Mouse (Mus musculus): ENCODE data around the gene Gm11983. TPM values are rescaled to one million over a fixed set of nuclear protein-coding genes. Genes with fewer than 3 reads are reported as not detected.

Gene Gm11983
- total and polyA plus RNA-seq, 2 experiments from 2014 or later = not detected

- Histone ChIP-seq H3K27me3 (ENCODE audit: insufficient read depth, low read length) (no peaks in the 10 kb centered on the region), H3K9ac (no peak overlapping the region), H3K4me1 (ENCODE audit: insufficient read depth) (no peaks in the 10 kb centered on the region), H3K4me3 (ENCODE audit: low read depth, low read length) (no peak overlapping the region), H3K9me3 (ENCODE audit: low read length) (no peaks in the 10 kb centered on the region), H3K36me3 (ENCODE audit: insufficient read depth) (no peaks in the 10 kb centered on the region), H3K4me2 (ENCODE audit: low read depth) (no peak overlapping the region), H3K27ac (ENCODE audit: low read depth, low read length) (no peak overlapping the region)
- 93% methylated on average over 3 of the region's 3 CpGs for WGBS
- no peak for ATAC-seq
- TF ChIP-seq CTCF (IDR thresholded peaks at IDR 0.05; ENCODE audit: low read depth) = peak; percentile 39
- no peak for DNase-seq
Measured at GRCm38 (mm10) chr11:6790690-6791089, 46.8 kb downstream of the Gm11983 start.

Other genes with a start within 250 kb of the Gm11983 start
- 69.4 and 75.6 TPM in 2 replicates for gene Nacad, start 231.6 kb downstream of the Gm11983 start, total RNA-seq (2014; rRNA removed)
- 46.4 and 61.3 TPM in 2 replicates for gene Nacad, start 231.6 kb downstream of the Gm11983 start, polyA plus RNA-seq (2015; fragmentation: Nextera tagmentation; extraction: Ambion mirVana)
- 32.2 and 41.9 TPM in 2 replicates for gene Tbrg4, start 211.6 kb downstream of the Gm11983 start, total RNA-seq (2014; rRNA removed)
- 30.9 and 31.6 TPM in 2 replicates for gene Tbrg4, start 211.6 kb downstream of the Gm11983 start, polyA plus RNA-seq (2015; fragmentation: Nextera tagmentation; extraction: Ambion mirVana)
- not detected in 2 replicates for gene Wap, start 199.0 kb downstream of the Gm11983 start, total RNA-seq (2014; rRNA removed)
- gene Wap, start 199.0 kb downstream of the Gm11983 start, polyA plus RNA-seq (2015; fragmentation: Nextera tagmentation; extraction: Ambion mirVana) = not detected in 2 replicates
- 12.9 and 21.1 TPM in 2 replicates for gene Ramp3, start 179.1 kb downstream of the Gm11983 start, total RNA-seq (2014; rRNA removed)
- gene Ramp3, start 179.1 kb downstream of the Gm11983 start, polyA plus RNA-seq (2015; fragmentation: Nextera tagmentation; extraction: Ambion mirVana) = 17.6 and 20.0 TPM in 2 replicates
- gene Adcy1, start 225.8 kb upstream of the Gm11983 start, total RNA-seq (2014; rRNA removed) = 115 and 159 TPM in 2 replicates
- 12.6 and 13.6 TPM in 2 replicates for gene Adcy1, start 225.8 kb upstream of the Gm11983 start, polyA plus RNA-seq (2015; fragmentation: Nextera tagmentation; extraction: Ambion mirVana)

All from forebrain, postnatal 0 days (tissue).